Mouse (Mus musculus): ENCODE measurements around the gene Dcun1d4.
A peak's percentile ranks its signal among the peaks of the same experiment; 100 is the strongest.

GRCm38 (mm10) chr5:73491837-73492720, 11.3 kb downstream of the Dcun1d4 start:
- TF ChIP-seq MAFK (IDR thresholded peaks at IDR 0.05; ENCODE audit: insufficient read depth, low read depth, low read length) (no peak), ZNF384 (IDR thresholded peaks at IDR 0.05; ENCODE audit: low read depth, low read length) (no peak), HCFC1 (IDR thresholded peaks at IDR 0.05; ENCODE audit: borderline replicate concordance, insufficient read depth, low read length) (peak; percentile 92)
